Mouse (Mus musculus): ENCODE measurements around the gene Zfp992.
"Not testable (repeated sequence)": the region's sequence is repeated elsewhere in the genome, so short reads cannot be mapped to it uniquely, and the experiment has no call there.

GRCm38 (mm10) chr4:146460685-146461084, 11.9 kb downstream of the Zfp992 start:
- TF ChIP-seq POLR2A (IDR thresholded peaks at IDR 0.05; ENCODE audit: low read depth, low read length); TCF12 (IDR thresholded peaks at IDR 0.05; ENCODE audit: low read depth, low read length); CTCF (conservative IDR thresholded peaks at IDR 0.05 in 1 of 2, IDR thresholded peaks at IDR 0.05 in 1 of 2; ENCODE audit: low read depth in 2 of 2, low read length in 2 of 2); POLR2AphosphoS2 (IDR thresholded peaks at IDR 0.05; ENCODE audit: low read depth, low read length); USF1 (IDR thresholded peaks at IDR 0.05; ENCODE audit: low read depth, low read length); ZC3H11A (IDR thresholded peaks at IDR 0.05; ENCODE audit: low read depth, low read length); IRF4 (IDR thresholded peaks at IDR 0.05; ENCODE audit: low read depth, low read length): not testable (repeated sequence)

Data from CH12.LX (cell line).